Mouse (Mus musculus) midbrain, embryonic 16.5 days (tissue): ENCODE results near the gene Tmem131l. TPM values are rescaled to one million over a fixed set of nuclear protein-coding genes. Genes with fewer than 3 reads are reported as not detected.

Source experiments
- ATAC-seq: fragments of 200-750 bp; cut with Nextera tagmentation; 2 replicates; pipeline ENCODE4 v1.8.0; 2017; ENCODE audit warnings: moderate TSS enrichment
- H3K27ac ChIP-seq: fragments of 300-500 bp; sonication (generic); 2 replicates; pipeline ENCODE4 v1.5.1; 2014; ENCODE audit warnings: mild to moderate bottlenecking, low read length, mixed read lengths
- H3K27me3 ChIP-seq: fragments of 300-500 bp; sonication (generic); 2 replicates; pipeline ENCODE4 v1.6.1; 2014; ENCODE audit warnings: low read depth, low read length, mixed read lengths; ENCODE audit not compliant: control insufficient read depth, insufficient read depth
- H3K36me3 ChIP-seq: fragments of 300-500 bp; sonication (generic); 2 replicates; pipeline ENCODE4 v1.6.1; 2014; ENCODE audit warnings: mild to moderate bottlenecking, low read length, moderate library complexity, mixed read lengths; ENCODE audit not compliant: control insufficient read depth, insufficient read depth
- H3K4me1 ChIP-seq: fragments of 300-500 bp; sonication (generic); 2 replicates; pipeline ENCODE4 v1.6.1; 2014; ENCODE audit warnings: mild to moderate bottlenecking, low read length, mixed read lengths; ENCODE audit not compliant: control insufficient read depth, insufficient read depth
- H3K4me2 ChIP-seq: fragments of 300-500 bp; sonication (generic); 2 replicates; pipeline ENCODE4 v1.6.1; 2014; ENCODE audit warnings: mild to moderate bottlenecking, low read length, mixed read lengths
- H3K4me3 ChIP-seq: fragments of 300-500 bp; sonication (generic); 2 replicates; pipeline ENCODE4 v1.5.1; 2014; ENCODE audit warnings: low read depth, mild to moderate bottlenecking, low read length, moderate library complexity, mixed read lengths
- H3K9ac ChIP-seq: fragments of 300-500 bp; sonication (generic); 2 replicates; pipeline ENCODE4 v1.6.1; 2014; ENCODE audit warnings: low read depth, low read length, mixed read lengths
- H3K9me3 ChIP-seq: fragments of 300-500 bp; sonication (generic); replicated peaks from 2 replicates; pipeline ENCODE4 v1.6.1; 2014; ENCODE audit warnings: mild to moderate bottlenecking, low read length, mixed read lengths; ENCODE audit not compliant: control insufficient read depth, poor library complexity, severe bottlenecking
- WGBS: fragments of 180-500 bp; shearing (Covaris S2); extraction: QIAGEN DNeasy Blood & Tissue Kit; methylation state at CpG from one replicate; pipeline ENCODE4 v1.1.7; 2014; 5-methylcytosine and 5-hydroxymethylcytosine counted together
- polyA plus RNA-seq: library from polyadenylated mRNA; unstranded; fragments of >200 nt; fragmentation: Nextera tagmentation; extraction: Ambion mirVana; gene quantifications from 2 replicates; pipeline ENCODE4 v1.2.1, GENCODE M21; 2015

The Tmem131l gene
- polyA plus RNA-seq, 1 experiment from 2014 or later: 53.8 TPM

DNA sequence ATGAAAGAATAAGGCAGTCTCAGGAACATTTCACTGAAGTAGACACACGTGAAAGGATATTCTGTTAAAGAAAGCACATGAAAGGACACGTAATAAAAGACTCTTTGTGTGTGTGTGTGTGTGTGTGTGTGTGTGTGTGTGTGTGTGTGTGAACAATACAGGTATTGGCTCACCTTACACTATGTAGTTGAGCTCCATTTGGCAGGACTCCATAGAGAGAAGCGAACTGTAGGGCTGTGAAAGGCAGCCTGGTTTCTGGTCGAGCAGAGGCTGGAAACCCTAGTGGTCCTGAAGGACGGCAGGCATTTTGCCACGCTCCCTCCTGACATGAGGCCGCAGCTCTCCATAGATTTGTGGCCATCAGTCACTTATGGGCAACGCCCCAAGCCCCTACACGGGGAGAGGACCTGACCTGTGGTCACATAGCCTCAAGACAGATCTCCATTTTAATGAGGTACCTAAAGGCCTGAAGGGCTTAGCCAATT lies 175.9 kb downstream of the Tmem131l start:
- Histone ChIP-seq H3K4me3 (no peak overlapping the region), H3K9ac (no peak overlapping the region), H3K36me3 (no peaks in the 10 kb centered on the region), H3K4me2 (no peak overlapping the region), H3K27me3 (no peaks in the 10 kb centered on the region), H3K27ac (no peak overlapping the region), H3K9me3 (no peaks in the 10 kb centered on the region), H3K4me1 (no peaks in the 10 kb centered on the region)
- ATAC-seq: no peak
- 76% methylated on average over 9 of the region's 9 CpGs for WGBS

DNA sequence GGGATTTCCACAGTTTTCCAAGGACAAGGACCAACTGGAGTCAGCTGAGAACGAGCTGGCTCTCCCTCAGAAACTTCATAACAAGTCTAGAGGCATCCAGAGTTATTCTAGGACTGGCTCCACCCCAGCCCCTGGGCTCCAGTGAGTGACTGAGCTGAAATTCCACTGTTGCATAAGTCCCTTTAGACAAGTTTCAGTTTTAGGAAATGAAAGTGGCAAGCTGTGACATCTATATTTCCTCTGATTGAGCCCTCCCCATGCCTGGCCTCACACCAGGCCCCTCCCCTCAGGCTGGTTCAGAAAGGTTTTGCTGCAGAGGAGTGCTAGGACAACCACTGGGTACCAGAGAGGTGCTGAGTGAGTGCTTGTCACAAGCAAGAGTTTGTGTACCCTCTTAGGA lies 177.0 kb downstream of the Tmem131l start:
- H3K27me3 ChIP-seq: no peaks in the 10 kb centered on the region
- no peaks in the 10 kb centered on the region for H3K36me3 ChIP-seq
- no peak overlapping the region for H3K27ac ChIP-seq
- H3K4me2 ChIP-seq: no peak overlapping the region
- no peaks in the 10 kb centered on the region for H3K9me3 ChIP-seq
- 58% methylated on average over 1 of the region's 1 CpGs for WGBS
- no peak for ATAC-seq
- H3K4me1 ChIP-seq: no peaks in the 10 kb centered on the region
- H3K9ac ChIP-seq: no peak overlapping the region
- H3K4me3 ChIP-seq: no peak overlapping the region

DNA sequence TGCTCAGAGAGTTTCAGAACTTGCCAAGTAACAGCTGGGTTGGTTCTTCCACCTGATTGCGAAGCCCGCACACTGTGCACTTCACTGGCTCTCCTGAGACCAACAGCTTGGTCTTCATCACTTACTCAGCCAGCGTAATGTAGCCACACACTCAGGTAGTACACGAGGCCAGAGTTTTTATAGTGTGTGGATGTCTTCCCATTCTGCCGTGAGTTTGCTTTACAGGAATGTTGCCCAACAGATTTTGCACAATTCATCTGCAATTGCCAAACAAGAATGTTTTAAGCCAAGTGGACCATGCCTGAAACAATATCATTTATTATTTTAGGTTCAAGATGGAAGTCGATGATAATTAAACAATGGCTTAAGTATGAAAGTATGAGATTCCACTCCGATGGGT lies 180.4 kb downstream of the Tmem131l start:
- no peaks in the 10 kb centered on the region for H3K36me3 ChIP-seq
- H3K9me3 ChIP-seq: no peaks in the 10 kb centered on the region
- H3K9ac ChIP-seq: no peak overlapping the region
- no peak overlapping the region for H3K4me2 ChIP-seq
- H3K4me1 ChIP-seq: no peaks in the 10 kb centered on the region
- 90% methylated on average over 7 of the region's 7 CpGs for WGBS
- H3K4me3 ChIP-seq: no peak overlapping the region
- H3K27me3 ChIP-seq: no peaks in the 10 kb centered on the region
- H3K27ac ChIP-seq: no peak overlapping the region
- ATAC-seq: no peak

DNA sequence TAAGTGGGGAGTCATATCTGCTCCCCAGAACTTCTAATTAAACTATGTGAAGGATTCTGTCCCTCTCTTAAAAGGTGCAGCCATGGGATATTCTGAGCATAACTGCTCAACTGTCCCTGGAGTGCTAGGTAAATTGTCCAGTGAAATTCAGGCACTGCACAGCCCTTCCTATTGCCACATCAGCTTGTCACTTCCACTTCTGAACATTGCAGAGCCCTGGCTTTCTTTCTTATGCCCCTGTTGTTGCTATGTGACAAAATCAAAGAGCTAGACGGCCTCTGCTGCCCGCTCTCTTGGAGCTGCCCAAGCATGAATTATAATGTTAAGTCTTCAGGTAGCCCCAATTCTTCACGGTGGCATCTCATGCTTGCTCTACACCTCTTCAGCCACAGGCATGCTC lies 180.9 kb downstream of the Tmem131l start:
- Histone ChIP-seq H3K4me1 (no peaks in the 10 kb centered on the region), H3K4me2 (no peak overlapping the region), H3K27ac (no peak overlapping the region), H3K9me3 (no peaks in the 10 kb centered on the region), H3K4me3 (no peak overlapping the region), H3K27me3 (no peaks in the 10 kb centered on the region), H3K36me3 (no peaks in the 10 kb centered on the region), H3K9ac (no peak overlapping the region)
- ATAC-seq: no peak
- WGBS: 61% methylated on average over 3 of the region's 3 CpGs

DNA sequence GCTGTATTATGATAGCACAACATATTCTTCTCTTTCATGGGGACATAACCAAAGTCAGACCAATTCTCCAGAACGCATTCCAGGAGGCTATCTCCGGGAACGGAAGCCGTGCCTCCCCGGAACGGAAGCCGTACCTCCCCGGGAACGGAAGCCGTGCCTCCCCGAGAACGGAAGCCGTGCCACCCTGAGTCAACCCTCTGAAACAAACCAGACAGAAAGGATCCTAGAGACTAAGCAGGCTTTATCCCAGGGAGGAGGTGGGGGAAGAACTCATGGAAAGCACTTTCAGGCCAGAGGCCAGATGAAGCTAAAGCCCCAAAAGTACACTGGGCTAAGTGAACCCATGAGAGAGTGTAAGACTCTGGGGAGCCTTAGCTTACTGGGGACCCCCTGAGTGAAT lies 182.4 kb downstream of the Tmem131l start:
- no peak overlapping the region for H3K9ac ChIP-seq

DNA sequence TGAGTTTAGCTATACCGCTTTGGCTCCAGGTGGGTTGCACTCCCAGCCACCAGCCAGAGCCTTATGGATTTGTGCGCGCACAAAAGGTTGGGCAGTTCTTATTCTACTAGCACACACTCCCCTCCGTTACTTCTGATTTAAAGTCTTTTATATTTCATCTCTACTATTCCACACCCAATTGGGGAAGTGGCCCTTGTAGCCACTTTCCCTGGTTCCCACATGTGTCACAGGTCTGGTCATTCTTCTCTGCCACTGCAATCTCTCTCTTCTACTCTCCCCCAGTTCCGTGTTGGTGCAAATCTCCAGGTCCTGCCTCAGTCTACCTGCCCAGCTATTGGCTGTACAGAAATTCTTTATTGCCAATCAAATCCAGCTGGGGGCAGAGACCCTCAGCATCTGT lies 184.3 kb downstream of the Tmem131l start:
- no peak overlapping the region for H3K4me2 ChIP-seq
- no peak overlapping the region for H3K9ac ChIP-seq
- no peak overlapping the region for H3K4me3 ChIP-seq
- H3K27ac ChIP-seq: no peak overlapping the region
- 89% methylated on average over 5 of the region's 5 CpGs for WGBS
- H3K36me3 ChIP-seq: no peaks in the 10 kb centered on the region
- H3K9me3 ChIP-seq: no peaks in the 10 kb centered on the region
- ATAC-seq: no peak
- no peaks in the 10 kb centered on the region for H3K4me1 ChIP-seq
- no peaks in the 10 kb centered on the region for H3K27me3 ChIP-seq

More for the DNA sequence above, 182.4 kb downstream of the Tmem131l start:
- H3K27me3 ChIP-seq: no peaks in the 10 kb centered on the region
- H3K27ac ChIP-seq: no peak overlapping the region
- H3K4me2 ChIP-seq: no peak overlapping the region
- H3K4me1 ChIP-seq: no peaks in the 10 kb centered on the region
- ATAC-seq: no peak
- H3K4me3 ChIP-seq: no peak overlapping the region
- no peaks in the 10 kb centered on the region for H3K36me3 ChIP-seq
- 96% methylated on average over 13 of the region's 13 CpGs for WGBS
- H3K9me3 ChIP-seq: no peaks in the 10 kb centered on the region

DNA sequence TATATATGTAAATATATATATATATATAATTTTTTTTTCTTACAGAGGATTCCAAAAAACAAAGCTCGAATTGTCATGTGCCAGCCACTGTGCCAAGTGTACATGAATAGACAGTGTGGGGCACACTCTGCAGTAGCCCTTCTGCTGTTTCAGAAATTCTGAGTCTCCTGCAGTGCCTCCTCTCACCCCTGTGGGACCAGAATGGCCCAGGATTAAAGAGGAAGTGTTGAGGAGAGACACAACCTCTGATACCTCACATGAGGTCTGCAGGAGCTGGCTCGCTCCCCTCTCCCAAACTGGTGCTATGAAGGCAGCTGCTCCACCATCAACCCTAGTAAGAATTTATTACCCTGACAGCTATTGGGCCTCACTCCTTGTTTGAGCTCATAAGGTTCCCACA lies 190.6 kb downstream of the Tmem131l start:
- H3K27me3 ChIP-seq: no peaks in the 10 kb centered on the region
- no peak overlapping the region for H3K9ac ChIP-seq
- WGBS: 88% methylated on average over 2 of the region's 2 CpGs
- no peak overlapping the region for H3K4me3 ChIP-seq
- ATAC-seq: no peak
- no peaks in the 10 kb centered on the region for H3K4me1 ChIP-seq
- no peak overlapping the region for H3K4me2 ChIP-seq
- no peaks in the 10 kb centered on the region for H3K36me3 ChIP-seq
- no peak overlapping the region for H3K27ac ChIP-seq
- no peaks in the 10 kb centered on the region for H3K9me3 ChIP-seq

Other genes with a start within 250 kb of the Tmem131l start
- gene Tlr2, start 198.4 kb downstream of the Tmem131l start, polyA plus RNA-seq: 0.88 TPM in 2 replicates
- 1.4 and 1.5 TPM in 2 replicates for gene Mnd1, start 115.6 kb upstream of the Tmem131l start, polyA plus RNA-seq
- gene Gm6525, start 133.9 kb upstream of the Tmem131l start, polyA plus RNA-seq: 2.1 and 2.5 TPM in 2 replicates